Mouse (Mus musculus) liver, embryonic 11.5 days (tissue): ENCODE data around the gene Rps6. TPM values are rescaled to one million over a fixed set of nuclear protein-coding genes. Genes with fewer than 3 reads are reported as not detected.
A peak's percentile ranks its signal among the peaks of the same experiment; 100 is the strongest.
"Not testable (repeated sequence)": the region's sequence is repeated elsewhere in the genome, so short reads cannot be mapped to it uniquely, and the experiment has no call there.

Experiments
- ATAC-seq: fragments of 200-750 bp; cut with Nextera tagmentation; replicated peaks from 2 replicates; pipeline ENCODE4 v1.8.0; 2017; ENCODE audit warnings: moderate number of reproducible peaks, mild to moderate bottlenecking, moderate TSS enrichment, moderate library complexity; ENCODE audit not compliant: low FRiP score
- DNase-seq: peaks from one replicate; pipeline ENCODE4 v3.0.0-alpha.2; 2017; ENCODE audit warnings: low spot score
- H3K27ac ChIP-seq: fragments of 300-500 bp; sonication (generic); 2 replicates; pipeline ENCODE4 v1.5.1; 2014; ENCODE audit warnings: mild to moderate bottlenecking, low read depth, low read length, control low read depth
- H3K27me3 ChIP-seq: fragments of 300-500 bp; sonication (generic); replicated peaks from 2 replicates; pipeline ENCODE4 v1.6.1; 2014; ENCODE audit warnings: low read length, mixed read lengths; ENCODE audit not compliant: control insufficient read depth, insufficient read depth
- H3K36me3 ChIP-seq: fragments of 300-500 bp; sonication (generic); 2 replicates; pipeline ENCODE4 v1.6.1; 2014; ENCODE audit warnings: mild to moderate bottlenecking, low read length, moderate library complexity, mixed read lengths; ENCODE audit not compliant: control insufficient read depth, insufficient read depth
- H3K4me1 ChIP-seq: fragments of 300-500 bp; sonication (generic); replicated peaks from 2 replicates; pipeline ENCODE4 v1.6.1; 2014; ENCODE audit warnings: low read length, mixed read lengths; ENCODE audit not compliant: control insufficient read depth, insufficient read depth
- H3K4me2 ChIP-seq: fragments of 300-500 bp; sonication (generic); 2 replicates; pipeline ENCODE4 v1.6.1; 2014; ENCODE audit warnings: mild to moderate bottlenecking, control low read depth, moderate library complexity
- H3K4me3 ChIP-seq: fragments of 300-500 bp; sonication (generic); 2 replicates; pipeline ENCODE4 v1.5.1; 2014; ENCODE audit warnings: low read depth, low read length, control low read depth
- H3K9ac ChIP-seq: fragments of 300-500 bp; sonication (generic); 2 replicates; pipeline ENCODE4 v1.6.1; 2014; ENCODE audit warnings: low read depth, low read length, control low read depth
- H3K9me3 ChIP-seq: fragments of 300-500 bp; sonication (generic); 2 replicates; pipeline ENCODE4 v1.6.1; 2016; ENCODE audit warnings: low read length, inconsistent platforms, mixed read lengths; ENCODE audit not compliant: control insufficient read depth
- WGBS: fragments of 180-500 bp; shearing (Covaris S2); extraction: QIAGEN DNeasy Blood & Tissue Kit; methylation state at CpG from one replicate; pipeline ENCODE4 v1.1.7; 2014; 5-methylcytosine and 5-hydroxymethylcytosine counted together
- polyA plus RNA-seq: library from polyadenylated mRNA; unstranded; fragments of >200 nt; fragmentation: Nextera tagmentation; extraction: Ambion mirVana; gene quantifications from 2 replicates; pipeline ENCODE4 v1.2.1, GENCODE M21; 2014

Rps6 gene
- polyA plus RNA-seq, 1 experiment from 2014 or later: 1,053 TPM

GRCm38 (mm10) chr4:86858070-86858440, 843 bp upstream of the Rps6 start:
- Histone ChIP-seq H3K27me3 (no peaks in the 10 kb centered on the region), H3K9ac (peak overlapping the region; percentile 76), H3K27ac (no peak overlapping the region), H3K9me3 (no peaks in the 10 kb centered on the region), H3K4me2 (peak overlapping the region; percentile 78), H3K4me3 (peak overlapping the region; percentile 100), H3K4me1 (peaks cover 14% of the 10 kb centered on the region), H3K36me3 (peaks cover 25% of the 10 kb centered on the region)
- DNase-seq (no peak), ATAC-seq (no peak)
- 61% methylated on average over 12 of the region's 12 CpGs for WGBS

GRCm38 (mm10) chr4:86856304-86857112, 704 bp downstream of the Rps6 start:
- peak overlapping the region; percentile 77 for H3K4me2 ChIP-seq
- peaks cover 14% of the 10 kb centered on the region for H3K4me1 ChIP-seq
- under 1% methylated on average over 46 of the region's 50 CpGs for whole genome bisulfite sequencing
- H3K36me3 ChIP-seq: peaks cover 30% of the 10 kb centered on the region
- DNase-seq: no peak
- H3K9ac ChIP-seq: peak overlapping the region; percentile 100
- peak overlapping the region; percentile 98 for H3K27ac ChIP-seq
- H3K9me3 ChIP-seq: no peaks in the 10 kb centered on the region
- H3K4me3 ChIP-seq: peak overlapping the region; percentile 100
- no peak for ATAC-seq
- no peaks in the 10 kb centered on the region for H3K27me3 ChIP-seq

GRCm38 (mm10) chr4:86852813-86853590, 4.2 kb downstream of the Rps6 start:
- 71% methylated on average over 4 of the region's 4 CpGs for WGBS
- Histone ChIP-seq H3K9ac (no peak overlapping the region), H3K36me3 (peaks cover 32% of the 10 kb centered on the region), H3K27ac (0 out of 2 replicates have a peak overlapping the region, but pooled peaks have one; percentile 42), H3K9me3 (no peaks in the 10 kb centered on the region), H3K27me3 (no peaks in the 10 kb centered on the region), H3K4me2 (no peak overlapping the region), H3K4me3 (no peak overlapping the region), H3K4me1 (peaks cover 11% of the 10 kb centered on the region)
- DNase-seq: no peak
- no peak for ATAC-seq

GRCm38 (mm10) chr4:86852018-86852417, 5.2 kb downstream of the Rps6 start:
- Histone ChIP-seq H3K27me3 (no peaks in the 10 kb centered on the region), H3K9me3 (no peaks in the 10 kb centered on the region), H3K9ac (no peak overlapping the region), H3K27ac (peak overlapping the region; percentile 63), H3K4me2 (no peak overlapping the region), H3K4me1 (peaks cover 7% of the 10 kb centered on the region), H3K4me3 (no peak overlapping the region), H3K36me3 (peaks cover 34% of the 10 kb centered on the region)
- DNase-seq (no peak), ATAC-seq (0 out of 2 replicates have a peak, but pooled peaks have one; percentile 16)
- WGBS: 44% methylated on average over 3 of the region's 3 CpGs

- Histone ChIP-seq H3K36me3 (peaks cover 35% of the 10 kb centered on the region), H3K27ac (no peak overlapping the region), H3K4me1 (peaks cover 7% of the 10 kb centered on the region), H3K4me2 (no peak overlapping the region), H3K27me3 (no peaks in the 10 kb centered on the region), H3K9me3 (no peaks in the 10 kb centered on the region), H3K9ac (no peak overlapping the region), H3K4me3 (no peak overlapping the region)
- ATAC-seq (no peak), DNase-seq (no peak)
- whole genome bisulfite sequencing: 59% methylated on average over 2 of the region's 2 CpGs
These were observed 5.9 kb downstream of the Rps6 start for GRCm38 (mm10) chr4:86851331-86851730.

GRCm38 (mm10) chr4:86847246-86847645, 10.0 kb downstream of the Rps6 start:
- 73% methylated on average over 2 of the region's 2 CpGs for WGBS
- H3K36me3 ChIP-seq: peaks cover 11% of the 10 kb centered on the region
- no peak for ATAC-seq
- H3K9ac ChIP-seq: no peak overlapping the region
- DNase-seq: no peak
- H3K27me3 ChIP-seq: no peaks in the 10 kb centered on the region
- no peak overlapping the region for H3K27ac ChIP-seq
- no peaks in the 10 kb centered on the region for H3K4me1 ChIP-seq
- no peaks in the 10 kb centered on the region for H3K9me3 ChIP-seq
- no peak overlapping the region for H3K4me2 ChIP-seq
- H3K4me3 ChIP-seq: no peak overlapping the region

GRCm38 (mm10) chr4:86845384-86845783, 11.8 kb downstream of the Rps6 start:
- H3K9me3 ChIP-seq: no peaks in the 10 kb centered on the region
- no peak overlapping the region for H3K4me2 ChIP-seq
- no peak overlapping the region for H3K9ac ChIP-seq
- H3K4me1 ChIP-seq: no peaks in the 10 kb centered on the region
- no peaks in the 10 kb centered on the region for H3K27me3 ChIP-seq
- H3K4me3 ChIP-seq: no peak overlapping the region
- H3K36me3 ChIP-seq: peaks cover 13% of the 10 kb centered on the region
- no peak for DNase-seq
- no peak overlapping the region for H3K27ac ChIP-seq
- ATAC-seq: no peak
- WGBS: 93% methylated on average over 3 of the region's 3 CpGs

GRCm38 (mm10) chr4:86841141-86841540, 16.1 kb downstream of the Rps6 start:
- not testable (repeated sequence) for H3K4me2 ChIP-seq, H3K27me3 ChIP-seq, H3K4me1 ChIP-seq, DNase-seq, H3K4me3 ChIP-seq, H3K9me3 ChIP-seq, H3K9ac ChIP-seq, H3K27ac ChIP-seq, ATAC-seq
- H3K36me3 ChIP-seq: peaks cover 13% of the 10 kb centered on the region; the same call in 1 of the 2 replicates
- WGBS: 96% methylated on average over 2 of the region's 2 CpGs
